Mouse (Mus musculus) intestine, embryonic 16.5 days (tissue): ENCODE measurements at regions not wholly inside any gene's neighbourhood (a gene's known extent, or its start where the extent isn't known, plus 50 kb on each side); places are given as distances from the start of the nearest gene placed in this dataset.

Source experiments
- ATAC-seq: fragments of 200-750 bp; cut with Nextera tagmentation; 2 replicates; pipeline ENCODE4 v1.8.0; 2017; ENCODE audit warnings: moderate TSS enrichment, moderate library complexity
- H3K27ac ChIP-seq: fragments of 300-500 bp; sonication (generic); 2 replicates; pipeline ENCODE4 v1.5.1; 2014; ENCODE audit warnings: mild to moderate bottlenecking, low read length
- H3K27me3 ChIP-seq: fragments of 300-500 bp; sonication (generic); replicated peaks from 2 replicates; pipeline ENCODE4 v1.6.1; 2014; ENCODE audit warnings: low read length, control low read depth, mixed read lengths; ENCODE audit not compliant: control insufficient read depth, insufficient read depth
- H3K36me3 ChIP-seq: fragments of 300-500 bp; sonication (generic); 2 replicates; pipeline ENCODE4 v1.6.1; 2014; ENCODE audit warnings: low read length, control low read depth; ENCODE audit not compliant: control insufficient read depth, insufficient read depth
- H3K4me1 ChIP-seq: fragments of 300-500 bp; sonication (generic); 2 replicates; pipeline ENCODE4 v1.6.1; 2014; ENCODE audit warnings: low read length, control low read depth, mixed read lengths; ENCODE audit not compliant: control insufficient read depth, insufficient read depth
- H3K4me2 ChIP-seq: fragments of 300-500 bp; sonication (generic); 2 replicates; pipeline ENCODE4 v1.6.1; 2014; ENCODE audit warnings: low read depth, low read length, control low read depth
- H3K4me3 ChIP-seq: fragments of 300-500 bp; sonication (generic); 2 replicates; pipeline ENCODE4 v1.5.1; 2014; ENCODE audit warnings: mild to moderate bottlenecking, low read length
- H3K9ac ChIP-seq: fragments of 300-500 bp; sonication (generic); 2 replicates; pipeline ENCODE4 v1.6.1; 2014; ENCODE audit warnings: low read depth, low read length
- H3K9me3 ChIP-seq: fragments of 300-500 bp; sonication (generic); 2 replicates; pipeline ENCODE4 v1.6.1; 2016; ENCODE audit warnings: low read length, control low read depth; ENCODE audit not compliant: control insufficient read depth
- WGBS: fragments of 180-500 bp; shearing (Covaris S2); extraction: QIAGEN DNeasy Blood & Tissue Kit; methylation state at CpG from one replicate; pipeline ENCODE4 v1.1.7; 2014; 5-methylcytosine and 5-hydroxymethylcytosine counted together

- H3K27ac ChIP-seq, result no peak overlapping the region
- H3K4me2 ChIP-seq, result no peak overlapping the region
- 45% methylated on average over 3 of the region's 3 CpGs for WGBS
- no peaks in the 10 kb centered on the region for H3K27me3 ChIP-seq
- no peaks in the 10 kb centered on the region for H3K36me3 ChIP-seq
- H3K4me3 ChIP-seq, result no peak overlapping the region
- H3K4me1 ChIP-seq, result no peaks in the 10 kb centered on the region
- ATAC-seq, result peak; percentile 90
- H3K9me3 ChIP-seq, result no peaks in the 10 kb centered on the region
- H3K9ac ChIP-seq, result no peak overlapping the region
These were observed 1209.8 kb downstream of the Olfm4 start for GRCm38 (mm10) chr14:81193689-81194088.

- H3K4me2 ChIP-seq, result no peak overlapping the region
- no peak overlapping the region for H3K4me3 ChIP-seq
- peak; percentile 59 for ATAC-seq
- H3K27me3 ChIP-seq, result no peaks in the 10 kb centered on the region
- H3K4me1 ChIP-seq, result no peaks in the 10 kb centered on the region
- no peak overlapping the region for H3K27ac ChIP-seq
- 69% methylated on average over 1 of the region's 1 CpGs for WGBS
- no peaks in the 10 kb centered on the region for H3K9me3 ChIP-seq
- H3K36me3 ChIP-seq, result no peaks in the 10 kb centered on the region
- H3K9ac ChIP-seq, result no peak overlapping the region
These were observed 1211.9 kb downstream of the Olfm4 start for GRCm38 (mm10) chr14:81195657-81196353.
